Mouse (Mus musculus) cerebellum, postnatal 14 days (tissue): ENCODE measurements at regions not wholly inside any gene's neighbourhood (a gene's known extent, or its start where the extent isn't known, plus 50 kb on each side); places are given as distances from the start of the nearest gene placed in this dataset.

ENCODE experiments used
- DNase-seq, 2 experiments: peaks; one replicate each; pipeline ENCODE4 v3.0.0; 2021; ENCODE audit warnings: mixed read lengths in 2 of 2

GRCm38 (mm10) chr11:24856991-24857390, 779.1 kb downstream of the Bcl11a start:
- no peak for DNase-seq

GRCm38 (mm10) chr11:24864637-24865036, 786.8 kb downstream of the Bcl11a start:
- no peak for DNase-seq

- DNase-seq: no peak
Observed at GRCm38 (mm10) chr11:24865067-24865796, 787.4 kb downstream of the Bcl11a start.
